Mouse (Mus musculus): ENCODE data around the gene Arid1b. TPM values are rescaled to one million over a fixed set of nuclear protein-coding genes. Genes with fewer than 3 reads are reported as not detected.
A peak's percentile ranks its signal among the peaks of the same experiment; 100 is the strongest.

Arid1b gene
- polyA plus RNA-seq, 1 experiment from 2014 or later, result 8.7 TPM

DNA sequence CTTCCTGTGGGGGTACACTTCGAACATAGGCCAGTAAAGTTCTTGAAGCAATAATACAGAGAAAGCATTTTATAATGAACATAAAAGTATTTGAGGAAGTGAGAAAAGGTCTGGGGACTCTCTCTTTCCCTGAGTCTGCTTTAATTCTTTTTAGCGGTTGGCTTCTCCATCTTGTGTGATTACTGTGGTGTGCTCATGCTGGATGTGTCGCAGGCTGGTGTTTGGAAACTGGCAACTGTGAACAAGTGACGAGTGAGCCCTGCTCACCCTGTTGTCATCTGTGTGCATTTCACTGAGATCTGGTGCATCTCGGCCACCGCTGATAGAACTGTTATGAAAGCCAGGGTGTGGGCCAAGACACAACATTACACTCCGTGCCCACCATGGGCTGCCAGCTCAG is 216.8 kb downstream of the Arid1b start:
- Histone ChIP-seq H3K4me3 (no peak overlapping the region), H3K27ac (ENCODE audit: poor library complexity, severe bottlenecking) (no peak overlapping the region), H3K36me3 (no peaks in the 10 kb centered on the region), H3K4me2 (no peak overlapping the region), H3K9ac (no peak overlapping the region), H3K27me3 (replicated peaks) (no peaks in the 10 kb centered on the region), H3K9me3 (replicated peaks) (no peaks in the 10 kb centered on the region), H3K4me1 (replicated peaks) (peaks cover 53% of the 10 kb centered on the region)
- WGBS, result 87% methylated on average over 7 of the region's 7 CpGs
- ATAC-seq (ENCODE audit: insufficient number of reproducible peaks, low FRiP score), result no peak

DNA sequence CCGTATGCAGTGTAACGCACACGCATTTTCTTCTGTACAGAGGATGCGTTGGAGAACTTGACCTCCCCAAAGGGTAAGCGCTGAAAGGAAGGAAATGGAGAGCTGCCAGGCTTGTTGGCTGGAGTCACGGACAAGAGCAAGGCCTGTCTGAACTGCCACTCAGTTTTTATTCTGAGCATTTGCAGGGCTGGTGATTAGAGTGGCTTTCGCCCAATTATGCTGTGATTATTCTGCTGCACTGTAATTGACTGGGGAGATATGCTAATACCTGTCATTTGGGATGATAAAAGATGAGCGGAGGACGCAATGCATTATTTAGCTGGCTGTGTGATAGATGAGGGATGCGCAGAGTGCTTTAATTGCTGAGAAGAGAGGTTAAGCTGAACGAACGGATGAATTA is 218.0 kb downstream of the Arid1b start:
- H3K27ac ChIP-seq (ENCODE audit: poor library complexity, severe bottlenecking), result peak overlapping the region; percentile 11; the same call in 1 of the 2 replicates
- peaks cover 50% of the 10 kb centered on the region for H3K4me1 ChIP-seq (replicated peaks)
- peak; percentile 29; the same call in 1 of the 2 replicates for ATAC-seq (ENCODE audit: insufficient number of reproducible peaks, low FRiP score)
- no peaks in the 10 kb centered on the region for H3K36me3 ChIP-seq
- H3K27me3 ChIP-seq (replicated peaks), result no peaks in the 10 kb centered on the region
- no peak overlapping the region for H3K9ac ChIP-seq
- no peaks in the 10 kb centered on the region for H3K9me3 ChIP-seq (replicated peaks)
- no peak overlapping the region for H3K4me2 ChIP-seq
- no peak overlapping the region for H3K4me3 ChIP-seq
- 47% methylated on average over 12 of the region's 12 CpGs for WGBS

DNA sequence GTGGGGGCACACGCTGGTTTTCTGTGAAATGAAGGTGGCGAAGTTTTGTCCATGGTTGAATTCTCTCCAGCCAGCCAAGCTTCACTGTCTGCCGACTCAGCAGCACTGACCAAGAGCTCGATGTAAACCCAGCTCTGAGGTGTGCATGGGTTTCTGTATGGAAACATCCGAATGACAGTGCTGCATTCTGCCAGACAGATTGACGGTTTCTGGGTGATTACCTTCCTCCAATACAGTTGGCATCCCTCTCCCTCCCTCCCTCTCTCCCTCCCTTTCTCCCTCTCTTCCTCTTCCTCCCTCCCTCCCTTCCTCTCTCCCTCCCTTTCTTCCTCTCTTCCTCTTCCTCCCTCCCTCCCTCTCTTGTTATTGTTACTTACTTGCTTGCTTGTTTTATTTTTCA is 219.3 kb downstream of the Arid1b start:
- Histone ChIP-seq H3K27ac (ENCODE audit: poor library complexity, severe bottlenecking) (no peak overlapping the region), H3K4me1 (replicated peaks) (peaks cover 60% of the 10 kb centered on the region), H3K27me3 (replicated peaks) (no peaks in the 10 kb centered on the region), H3K4me3 (no peak overlapping the region), H3K4me2 (no peak overlapping the region), H3K9ac (no peak overlapping the region), H3K9me3 (replicated peaks) (no peaks in the 10 kb centered on the region), H3K36me3 (no peaks in the 10 kb centered on the region)
- 81% methylated on average over 6 of the region's 6 CpGs for WGBS
- no peak for ATAC-seq (ENCODE audit: insufficient number of reproducible peaks, low FRiP score)

DNA sequence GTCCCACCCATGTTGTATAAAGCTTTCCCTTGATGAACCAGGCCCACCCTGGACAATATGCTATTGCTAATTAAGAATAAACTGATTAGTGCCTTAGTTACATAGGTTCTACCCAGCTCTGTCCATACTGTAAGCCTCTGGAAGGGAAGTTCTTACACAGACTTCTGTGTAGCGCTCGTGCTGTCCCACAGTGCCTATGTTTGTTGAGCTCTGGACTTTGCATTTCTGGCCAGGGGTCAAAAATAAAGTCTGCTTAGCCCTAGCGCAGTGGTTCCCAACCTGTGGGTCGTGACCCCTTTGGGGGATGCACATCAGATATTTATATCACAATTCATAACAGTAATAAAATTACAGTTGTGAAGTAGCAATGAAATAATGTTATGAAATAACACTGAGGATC is 221.2 kb downstream of the Arid1b start:
- Histone ChIP-seq H3K9ac (no peak overlapping the region), H3K4me1 (replicated peaks) (peaks cover 52% of the 10 kb centered on the region), H3K27ac (ENCODE audit: poor library complexity, severe bottlenecking) (no peak overlapping the region), H3K27me3 (replicated peaks) (no peaks in the 10 kb centered on the region), H3K4me2 (no peak overlapping the region), H3K36me3 (no peaks in the 10 kb centered on the region), H3K9me3 (replicated peaks) (no peaks in the 10 kb centered on the region), H3K4me3 (no peak overlapping the region)
- ATAC-seq (ENCODE audit: insufficient number of reproducible peaks, low FRiP score), result no peak
- 89% methylated on average over 4 of the region's 4 CpGs for WGBS

DNA sequence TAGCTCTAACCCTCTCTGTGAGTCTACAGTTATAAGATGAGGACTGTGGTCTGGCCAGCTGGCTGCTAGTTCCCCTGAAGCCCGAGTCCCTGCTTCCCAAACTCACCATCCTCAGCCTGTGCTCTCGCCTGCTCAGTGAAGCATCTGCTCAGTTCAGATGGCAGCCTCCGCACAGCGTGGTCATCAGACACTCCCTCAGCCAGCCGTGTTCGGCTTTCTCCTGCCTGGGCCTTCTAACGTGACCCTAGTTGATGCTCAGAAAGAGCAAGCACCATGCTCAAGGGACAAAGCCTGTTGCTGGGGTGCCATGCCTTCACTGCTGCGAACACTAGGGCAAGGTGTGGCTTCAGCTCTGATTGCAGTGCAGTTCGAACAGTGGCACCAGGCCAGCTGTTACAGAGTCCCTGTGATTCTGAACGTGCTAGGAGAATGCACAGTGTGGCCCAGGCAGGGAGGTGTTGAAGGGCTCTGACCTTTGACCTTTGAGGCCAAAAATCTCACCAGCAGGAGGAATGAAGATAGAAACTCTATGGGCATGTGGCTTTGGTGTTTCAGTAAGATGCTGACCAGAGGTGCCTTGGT is 222.9 kb downstream of the Arid1b start:
- 47% methylated on average over 10 of the region's 10 CpGs for WGBS
- Histone ChIP-seq H3K4me1 (replicated peaks) (peaks cover 53% of the 10 kb centered on the region), H3K27ac (ENCODE audit: poor library complexity, severe bottlenecking) (no peak overlapping the region), H3K36me3 (no peaks in the 10 kb centered on the region), H3K9ac (no peak overlapping the region), H3K9me3 (replicated peaks) (no peaks in the 10 kb centered on the region), H3K4me2 (no peak overlapping the region), H3K27me3 (replicated peaks) (no peaks in the 10 kb centered on the region), H3K4me3 (no peak overlapping the region)
- no peak for ATAC-seq (ENCODE audit: insufficient number of reproducible peaks, low FRiP score)

DNA sequence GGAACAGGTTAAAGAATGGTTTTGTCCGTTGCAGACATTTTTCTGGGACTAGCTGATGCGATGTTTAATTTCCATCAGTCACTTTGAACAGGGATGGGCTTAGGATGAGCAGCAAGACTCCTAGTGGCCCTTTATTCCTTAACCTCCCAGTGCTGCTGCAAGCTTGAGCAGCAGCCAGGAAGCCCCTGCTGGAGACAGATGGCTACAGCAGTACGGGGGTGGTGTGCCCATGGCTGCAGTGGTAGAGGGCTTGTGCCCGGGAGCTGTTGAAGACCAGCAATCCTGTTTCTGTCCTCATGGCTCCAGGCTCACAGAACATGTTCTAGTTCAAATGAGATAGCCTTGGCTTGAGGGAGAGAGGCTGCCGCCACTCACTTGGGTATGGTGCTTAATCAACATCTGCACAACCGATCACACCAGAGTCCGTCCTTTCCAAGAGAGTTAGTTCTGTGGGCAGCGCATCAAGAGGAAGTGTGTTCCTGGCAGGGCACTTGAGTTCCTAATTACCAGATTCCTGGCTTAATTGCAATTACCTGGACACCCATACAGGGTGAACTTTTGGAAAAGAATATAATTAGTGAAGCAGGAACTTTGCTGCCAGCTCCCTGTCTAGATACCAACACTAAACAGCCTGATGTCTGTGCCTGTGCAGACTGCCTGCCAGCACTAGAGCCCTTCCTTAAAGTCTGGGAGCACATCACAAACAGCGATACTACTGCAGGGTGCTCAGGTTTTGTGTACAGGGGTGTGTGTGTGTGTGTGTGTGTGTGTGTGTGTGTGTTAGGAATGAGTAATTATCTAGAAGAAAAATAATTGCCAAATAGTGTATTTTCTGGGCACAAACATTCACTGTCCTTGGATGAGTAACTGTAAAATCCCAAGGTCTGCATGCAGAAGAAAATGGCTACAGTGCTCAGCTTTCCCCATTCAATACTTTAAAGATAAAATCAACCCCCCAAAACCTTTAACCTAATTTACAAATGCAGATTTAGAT is 224.0 kb downstream of the Arid1b start:
- H3K4me2 ChIP-seq, result no peak overlapping the region
- H3K27ac ChIP-seq (ENCODE audit: poor library complexity, severe bottlenecking), result no peak overlapping the region
- no peaks in the 10 kb centered on the region for H3K9me3 ChIP-seq (replicated peaks)
- ATAC-seq (ENCODE audit: insufficient number of reproducible peaks, low FRiP score), result no peak
- H3K27me3 ChIP-seq (replicated peaks), result no peaks in the 10 kb centered on the region
- WGBS, result 76% methylated on average over 9 of the region's 9 CpGs
- H3K4me1 ChIP-seq (replicated peaks), result peaks cover 42% of the 10 kb centered on the region
- no peak overlapping the region for H3K9ac ChIP-seq
- no peaks in the 10 kb centered on the region for H3K36me3 ChIP-seq
- H3K4me3 ChIP-seq, result no peak overlapping the region

DNA sequence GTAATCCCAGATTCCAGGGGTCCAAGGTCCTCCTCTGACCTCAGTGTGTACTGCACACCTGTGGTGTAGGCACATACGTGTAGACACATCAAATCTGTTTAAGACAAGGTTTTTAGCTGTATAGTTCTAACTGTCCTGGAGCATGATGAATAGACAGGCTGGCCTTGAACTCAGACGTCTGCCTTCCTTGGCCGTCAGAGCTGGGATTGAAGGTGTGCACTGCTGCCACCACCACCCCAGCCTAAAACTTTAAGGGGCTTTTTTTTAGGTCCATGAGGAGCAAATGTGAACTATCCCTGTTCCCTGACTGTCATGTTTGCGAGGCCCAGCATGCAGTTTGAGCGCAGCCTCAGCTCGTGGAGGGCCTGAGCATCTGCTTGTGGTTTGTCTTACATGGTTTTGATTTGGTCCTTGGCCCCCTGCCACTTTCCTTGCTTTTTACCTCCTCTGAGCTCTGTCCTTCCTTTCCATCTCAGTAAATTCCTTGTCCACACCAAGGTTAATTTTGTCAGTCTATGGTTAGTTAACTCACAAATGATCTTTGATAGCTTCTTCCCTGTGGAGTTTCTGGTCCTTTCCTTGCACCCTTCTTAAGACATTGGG is 224.9 kb downstream of the Arid1b start:
- Histone ChIP-seq H3K4me2 (no peak overlapping the region), H3K27ac (ENCODE audit: poor library complexity, severe bottlenecking) (no peak overlapping the region), H3K4me3 (no peak overlapping the region), H3K4me1 (replicated peaks) (peaks cover 37% of the 10 kb centered on the region), H3K36me3 (no peaks in the 10 kb centered on the region), H3K9me3 (replicated peaks) (no peaks in the 10 kb centered on the region), H3K27me3 (replicated peaks) (no peaks in the 10 kb centered on the region), H3K9ac (no peak overlapping the region)
- no peak for ATAC-seq (ENCODE audit: insufficient number of reproducible peaks, low FRiP score)
- WGBS, result 84% methylated on average over 6 of the region's 6 CpGs

DNA sequence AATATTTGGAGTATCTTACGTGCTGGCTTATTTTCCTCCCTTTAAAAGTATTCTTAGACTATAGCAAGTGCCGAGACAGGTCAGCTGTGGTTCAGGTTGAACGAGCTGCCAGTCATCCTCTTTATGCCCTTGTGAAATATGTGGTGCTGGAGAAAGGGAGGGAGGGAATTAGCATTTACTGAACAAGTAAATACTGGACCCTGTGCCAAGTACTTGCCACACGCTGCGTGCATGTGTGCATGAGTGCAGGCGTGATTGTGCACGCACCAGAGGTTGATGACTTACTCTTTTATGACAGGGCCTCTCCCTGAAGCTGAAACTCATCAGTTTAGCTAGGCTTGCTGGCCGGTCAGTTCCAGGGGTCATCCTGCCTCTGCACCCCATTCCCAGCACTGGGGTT is 226.9 kb downstream of the Arid1b start:
- no peaks in the 10 kb centered on the region for H3K9me3 ChIP-seq (replicated peaks)
- no peak overlapping the region for H3K4me3 ChIP-seq
- H3K27me3 ChIP-seq (replicated peaks), result no peaks in the 10 kb centered on the region
- H3K4me2 ChIP-seq, result no peak overlapping the region
- WGBS, result 70% methylated on average over 8 of the region's 8 CpGs
- ATAC-seq (ENCODE audit: insufficient number of reproducible peaks, low FRiP score), result no peak
- no peak overlapping the region for H3K9ac ChIP-seq
- H3K4me1 ChIP-seq (replicated peaks), result peaks cover 42% of the 10 kb centered on the region
- no peaks in the 10 kb centered on the region for H3K36me3 ChIP-seq
- no peak overlapping the region for H3K27ac ChIP-seq (ENCODE audit: poor library complexity, severe bottlenecking)

DNA sequence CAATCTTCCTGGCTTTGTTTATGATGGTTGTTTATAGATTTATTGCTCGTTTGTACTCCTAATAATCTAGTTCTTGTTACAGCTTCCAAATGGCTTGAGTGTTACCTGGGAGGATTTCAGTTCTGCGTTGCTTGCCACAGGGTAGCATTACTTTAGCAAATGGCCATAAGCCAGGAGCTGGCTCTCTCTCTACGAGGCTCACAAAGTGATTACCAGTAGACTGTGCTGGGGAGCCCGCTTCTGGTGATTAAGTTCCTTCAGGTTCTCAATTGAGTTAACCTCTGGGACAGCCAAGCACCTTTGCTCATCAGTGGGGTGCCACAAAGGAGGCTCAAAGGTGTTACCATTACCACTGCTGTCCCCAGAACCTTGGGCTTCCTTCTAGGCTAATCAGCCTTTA is 227.4 kb downstream of the Arid1b start:
- Histone ChIP-seq H3K9me3 (replicated peaks) (no peaks in the 10 kb centered on the region), H3K27me3 (replicated peaks) (no peaks in the 10 kb centered on the region), H3K4me2 (no peak overlapping the region), H3K27ac (ENCODE audit: poor library complexity, severe bottlenecking) (no peak overlapping the region), H3K36me3 (no peaks in the 10 kb centered on the region), H3K4me1 (replicated peaks) (peaks cover 47% of the 10 kb centered on the region), H3K9ac (no peak overlapping the region), H3K4me3 (no peak overlapping the region)
- no peak for ATAC-seq (ENCODE audit: insufficient number of reproducible peaks, low FRiP score)
- WGBS, result 70% methylated on average over 4 of the region's 4 CpGs

DNA sequence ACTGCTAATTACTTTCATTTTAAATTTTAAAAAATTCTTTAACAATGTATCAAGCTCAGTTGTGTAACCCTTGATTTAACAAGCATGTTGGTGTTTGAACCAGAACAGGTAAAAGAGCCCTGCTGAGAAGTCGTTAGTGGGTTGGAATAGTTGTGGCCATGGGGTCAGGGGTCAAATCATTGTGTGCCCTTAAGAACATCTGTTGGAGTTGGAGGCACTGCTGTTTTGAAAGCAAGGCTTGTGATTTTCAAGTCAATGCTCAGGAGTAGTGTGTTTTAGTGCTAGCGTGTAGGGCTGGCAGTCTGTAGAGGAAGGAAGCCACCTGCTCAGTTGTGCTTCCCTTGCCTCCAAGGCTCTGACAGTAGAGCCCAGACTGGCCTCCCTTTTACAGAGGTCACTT is 228.7 kb downstream of the Arid1b start:
- Histone ChIP-seq H3K27ac (ENCODE audit: poor library complexity, severe bottlenecking) (no peak overlapping the region), H3K36me3 (no peaks in the 10 kb centered on the region), H3K4me2 (no peak overlapping the region), H3K9me3 (replicated peaks) (no peaks in the 10 kb centered on the region), H3K9ac (no peak overlapping the region), H3K27me3 (replicated peaks) (no peaks in the 10 kb centered on the region), H3K4me3 (no peak overlapping the region), H3K4me1 (replicated peaks) (peaks cover 45% of the 10 kb centered on the region)
- 69% methylated on average over 2 of the region's 2 CpGs for WGBS
- no peak for ATAC-seq (ENCODE audit: insufficient number of reproducible peaks, low FRiP score)

DNA sequence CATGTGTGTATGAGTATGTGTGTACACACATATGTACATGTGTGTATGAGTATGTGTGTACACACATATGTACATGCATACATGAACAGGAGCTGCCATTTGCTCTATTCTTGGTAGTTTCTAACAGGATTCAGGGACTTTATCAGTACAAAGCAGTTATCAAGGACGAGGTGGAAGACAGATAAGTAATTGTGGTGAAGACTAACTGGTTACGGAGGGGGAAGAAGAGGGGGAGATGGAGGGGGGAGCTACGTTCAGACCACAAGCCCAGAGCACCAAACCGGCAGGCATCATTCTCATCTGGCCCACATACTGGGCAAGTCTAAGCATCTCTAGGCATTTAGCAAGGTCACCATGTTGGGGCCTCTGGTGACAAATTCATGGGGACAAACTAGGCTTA is 230.8 kb downstream of the Arid1b start:
- no peak for ATAC-seq (ENCODE audit: insufficient number of reproducible peaks, low FRiP score)
- no peak overlapping the region for H3K9ac ChIP-seq
- 44% methylated on average over 4 of the region's 4 CpGs for WGBS
- H3K4me2 ChIP-seq, result no peak overlapping the region
- H3K4me3 ChIP-seq, result no peak overlapping the region
- H3K4me1 ChIP-seq (replicated peaks), result peaks cover 55% of the 10 kb centered on the region
- H3K27me3 ChIP-seq (replicated peaks), result no peaks in the 10 kb centered on the region
- no peak overlapping the region for H3K27ac ChIP-seq (ENCODE audit: poor library complexity, severe bottlenecking)
- no peaks in the 10 kb centered on the region for H3K9me3 ChIP-seq (replicated peaks)
- H3K36me3 ChIP-seq, result no peaks in the 10 kb centered on the region
